Mouse (Mus musculus) stomach, embryonic 15.5 days (tissue): ENCODE results near the gene Mrps27. TPM values are rescaled to one million over a fixed set of nuclear protein-coding genes. Genes with fewer than 3 reads are reported as not detected.

Experiments
- ATAC-seq: fragments of 200-750 bp; cut with Nextera tagmentation; 2 replicates; pipeline ENCODE4 v1.8.0; 2017; ENCODE audit warnings: low read depth, moderate number of reproducible peaks, moderate TSS enrichment; ENCODE audit not compliant: insufficient read depth, low FRiP score
- H3K27ac ChIP-seq: fragments of 300-500 bp; sonication (generic); 2 replicates; pipeline ENCODE4 v1.5.1; 2015; ENCODE audit warnings: mild to moderate bottlenecking, inconsistent platforms
- H3K27me3 ChIP-seq: fragments of 300-500 bp; sonication (generic); replicated peaks from 2 replicates; pipeline ENCODE4 v1.6.1; 2015; ENCODE audit warnings: inconsistent platforms
- H3K36me3 ChIP-seq: fragments of 300-500 bp; sonication (generic); 2 replicates; pipeline ENCODE4 v1.6.1; 2015; ENCODE audit warnings: inconsistent platforms
- H3K4me1 ChIP-seq: fragments of 300-500 bp; sonication (generic); 2 replicates; pipeline ENCODE4 v1.6.1; 2015; ENCODE audit warnings: inconsistent platforms
- H3K4me2 ChIP-seq: fragments of 300-500 bp; sonication (generic); 2 replicates; pipeline ENCODE4 v1.6.1; 2015; ENCODE audit warnings: mild to moderate bottlenecking, inconsistent platforms
- H3K4me3 ChIP-seq: fragments of 300-500 bp; sonication (generic); replicated peaks from 2 replicates; pipeline ENCODE4 v1.5.1; 2015; ENCODE audit warnings: inconsistent platforms
- H3K9ac ChIP-seq: fragments of 300-500 bp; sonication (generic); 2 replicates; pipeline ENCODE4 v1.6.1; 2015; ENCODE audit warnings: inconsistent platforms
- H3K9me3 ChIP-seq: fragments of 300-500 bp; sonication (generic); 2 replicates; pipeline ENCODE4 v1.6.1; 2016; ENCODE audit warnings: inconsistent platforms
- WGBS: fragments of 180-500 bp; shearing (Covaris S2); methylation state at CpG from one replicate; pipeline ENCODE4 v1.1.7; 2015; 5-methylcytosine and 5-hydroxymethylcytosine counted together
- polyA plus RNA-seq: library from polyadenylated mRNA; unstranded; fragments of >200 nt; fragmentation: Nextera tagmentation; extraction: Ambion mirVana; gene quantifications from 2 replicates; pipeline ENCODE4 v1.2.1, GENCODE M21; 2015

Mrps27 gene
- polyA plus RNA-seq, 1 experiment from 2014 or later = 56.7 TPM

- peaks cover 8% of the 10 kb centered on the region; the same call in 1 of the 2 replicates for H3K36me3 ChIP-seq
- H3K9me3 ChIP-seq = no peaks in the 10 kb centered on the region
- no peak overlapping the region for H3K27ac ChIP-seq
- no peaks in the 10 kb centered on the region for H3K27me3 ChIP-seq
- 76% methylated on average over 13 of the region's 13 CpGs for WGBS
- H3K4me3 ChIP-seq = no peak overlapping the region
- H3K4me2 ChIP-seq = no peak overlapping the region
- ATAC-seq = no peak
- no peaks in the 10 kb centered on the region for H3K4me1 ChIP-seq
- H3K9ac ChIP-seq = no peak overlapping the region
Observed at GRCm38 (mm10) chr13:99423581-99423980, 79.0 kb downstream of the Mrps27 start.

- peaks cover 31% of the 10 kb centered on the region for H3K36me3 ChIP-seq
- no peak overlapping the region for H3K4me2 ChIP-seq
- no peaks in the 10 kb centered on the region for H3K9me3 ChIP-seq
- no peaks in the 10 kb centered on the region for H3K4me1 ChIP-seq
- H3K4me3 ChIP-seq = no peak overlapping the region
- H3K9ac ChIP-seq = no peak overlapping the region
- H3K27me3 ChIP-seq = no peaks in the 10 kb centered on the region
- no peak overlapping the region for H3K27ac ChIP-seq
- no peak for ATAC-seq
- WGBS = 93% methylated on average over 29 of the region's 29 CpGs
Observed at GRCm38 (mm10) chr13:99433068-99434008, 88.8 kb downstream of the Mrps27 start.

GRCm38 (mm10) chr13:99434494-99434893 is 89.9 kb downstream of the Mrps27 start:
- H3K9ac ChIP-seq = no peak overlapping the region
- H3K4me2 ChIP-seq = no peak overlapping the region
- no peak overlapping the region for H3K27ac ChIP-seq
- WGBS = 90% methylated on average over 9 of the region's 9 CpGs
- H3K27me3 ChIP-seq = no peaks in the 10 kb centered on the region
- no peak overlapping the region for H3K4me3 ChIP-seq
- no peaks in the 10 kb centered on the region for H3K9me3 ChIP-seq
- no peak for ATAC-seq
- H3K36me3 ChIP-seq = peaks cover 28% of the 10 kb centered on the region
- no peaks in the 10 kb centered on the region for H3K4me1 ChIP-seq

GRCm38 (mm10) chr13:99437051-99437450 is 92.5 kb downstream of the Mrps27 start:
- Histone ChIP-seq H3K27ac (no peak overlapping the region), H3K27me3 (no peaks in the 10 kb centered on the region), H3K9me3 (no peaks in the 10 kb centered on the region), H3K4me2 (no peak overlapping the region), H3K36me3 (peaks cover 22% of the 10 kb centered on the region; the same call in 1 of the 2 replicates), H3K9ac (no peak overlapping the region), H3K4me3 (no peak overlapping the region), H3K4me1 (no peaks in the 10 kb centered on the region)
- ATAC-seq = no peak

- Histone ChIP-seq H3K36me3 (0 out of 2 replicates have a peak, but pooled peaks cover 15% of the 10 kb centered on the region), H3K4me1 (no peaks in the 10 kb centered on the region), H3K9ac (no peak overlapping the region), H3K4me2 (no peak overlapping the region), H3K27me3 (no peaks in the 10 kb centered on the region), H3K27ac (no peak overlapping the region), H3K9me3 (no peaks in the 10 kb centered on the region), H3K4me3 (no peak overlapping the region)
- no peak for ATAC-seq
- WGBS = 83% methylated on average over 5 of the region's 5 CpGs
Observed at GRCm38 (mm10) chr13:99439357-99439756, 94.8 kb downstream of the Mrps27 start.

- Histone ChIP-seq H3K4me1 (no peaks in the 10 kb centered on the region), H3K27ac (no peak overlapping the region), H3K9me3 (no peaks in the 10 kb centered on the region), H3K4me3 (no peak overlapping the region), H3K27me3 (no peaks in the 10 kb centered on the region), H3K9ac (no peak overlapping the region), H3K4me2 (no peak overlapping the region), H3K36me3 (0 out of 2 replicates have a peak, but pooled peaks cover 8% of the 10 kb centered on the region)
- ATAC-seq = no peak
- 89% methylated on average over 2 of the region's 2 CpGs for WGBS
Observed at GRCm38 (mm10) chr13:99440228-99440627, 95.6 kb downstream of the Mrps27 start.

GRCm38 (mm10) chr13:99441700-99442433 is 97.3 kb downstream of the Mrps27 start:
- Histone ChIP-seq H3K27ac (no peak overlapping the region), H3K9ac (no peak overlapping the region), H3K36me3 (0 out of 2 replicates have a peak, but pooled peaks cover 8% of the 10 kb centered on the region), H3K27me3 (no peaks in the 10 kb centered on the region), H3K4me1 (peaks cover 3% of the 10 kb centered on the region; the same call in 1 of the 2 replicates), H3K4me3 (no peak overlapping the region), H3K9me3 (no peaks in the 10 kb centered on the region), H3K4me2 (no peak overlapping the region)
- ATAC-seq = no peak
- WGBS = 66% methylated on average over 18 of the region's 18 CpGs

- Histone ChIP-seq H3K36me3 (0 out of 2 replicates have a peak, but pooled peaks cover 8% of the 10 kb centered on the region), H3K4me2 (no peak overlapping the region), H3K4me3 (no peak overlapping the region), H3K9me3 (no peaks in the 10 kb centered on the region), H3K27me3 (no peaks in the 10 kb centered on the region), H3K9ac (no peak overlapping the region), H3K27ac (no peak overlapping the region), H3K4me1 (peaks cover 3% of the 10 kb centered on the region; the same call in 1 of the 2 replicates)
- WGBS = 84% methylated on average over 12 of the region's 12 CpGs
- no peak for ATAC-seq
Observed at GRCm38 (mm10) chr13:99442434-99443249, 98.1 kb downstream of the Mrps27 start.

- no peaks in the 10 kb centered on the region for H3K9me3 ChIP-seq
- no peak overlapping the region for H3K4me2 ChIP-seq
- H3K4me1 ChIP-seq = peaks cover 3% of the 10 kb centered on the region; the same call in 1 of the 2 replicates
- WGBS = 86% methylated on average over 7 of the region's 7 CpGs
- H3K27ac ChIP-seq = no peak overlapping the region
- 0 out of 2 replicates have a peak, but pooled peaks cover 8% of the 10 kb centered on the region for H3K36me3 ChIP-seq
- no peak for ATAC-seq
- H3K4me3 ChIP-seq = no peak overlapping the region
- no peaks in the 10 kb centered on the region for H3K27me3 ChIP-seq
- H3K9ac ChIP-seq = no peak overlapping the region
Observed at GRCm38 (mm10) chr13:99443484-99444175, 99.0 kb downstream of the Mrps27 start.

GRCm38 (mm10) chr13:99444431-99444871 is 99.9 kb downstream of the Mrps27 start:
- WGBS = 26% methylated on average over 10 of the region's 10 CpGs
- ATAC-seq = no peak
- H3K27me3 ChIP-seq = no peaks in the 10 kb centered on the region
- no peak overlapping the region for H3K4me2 ChIP-seq
- H3K36me3 ChIP-seq = 0 out of 2 replicates have a peak, but pooled peaks cover 8% of the 10 kb centered on the region
- H3K4me1 ChIP-seq = peaks cover 3% of the 10 kb centered on the region; the same call in 1 of the 2 replicates
- no peak overlapping the region for H3K9ac ChIP-seq
- no peaks in the 10 kb centered on the region for H3K9me3 ChIP-seq
- H3K4me3 ChIP-seq = no peak overlapping the region
- no peak overlapping the region for H3K27ac ChIP-seq

GRCm38 (mm10) chr13:99444880-99445279 is 100.3 kb downstream of the Mrps27 start:
- peak; percentile 38; the same call in 1 of the 2 replicates for ATAC-seq
- Histone ChIP-seq H3K36me3 (0 out of 2 replicates have a peak, but pooled peaks cover 8% of the 10 kb centered on the region), H3K4me3 (no peak overlapping the region), H3K9ac (no peak overlapping the region), H3K9me3 (no peaks in the 10 kb centered on the region), H3K4me1 (peaks cover 3% of the 10 kb centered on the region; the same call in 1 of the 2 replicates), H3K27me3 (no peaks in the 10 kb centered on the region), H3K27ac (no peak overlapping the region), H3K4me2 (no peak overlapping the region)
- WGBS = 3% methylated on average over 6 of the region's 6 CpGs
